Mouse (Mus musculus) stomach, postnatal 0 days (tissue): ENCODE data around the gene Galc.

Source experiments
- CTCF ChIP-seq: IDR thresholded peaks from 2 replicates; pipeline ENCODE4 v1.5.1; 2016; ENCODE audit warnings: antibody characterized with exemption, low read depth, mild to moderate bottlenecking, moderate library complexity
- EP300 ChIP-seq: optimal IDR thresholded peaks from 2 replicates; pipeline ENCODE3; 2016; ENCODE audit warnings: antibody characterized with exemption

GRCm38 (mm10) chr12:98212457-98213175 lies 46.6 kb downstream of the Galc start:
- TF ChIP-seq EP300 (no peak), CTCF (peak; percentile 81)
